Mouse (Mus musculus) monocyte, adult 2 months (primary cell): Measurements from ENCODE around the gene Cage1.
A peak's percentile ranks its signal among the peaks of the same experiment; 100 is the strongest.

ENCODE experiments used
- DNase-seq, 2 experiments: peaks; one replicate each; pipeline ENCODE4 v3.0.0; 2022; ENCODE audit warnings: low spot score in 2 of 2, low read depth in 1 of 2

Gene Cage1

GRCm38 (mm10) chr13:38037044-38037687, at the start of gene Cage1:
Gene Cage1 (minus strand): TSS chr13:38037069.
- DNase-seq = peak; percentile 93 to 95

DNA sequence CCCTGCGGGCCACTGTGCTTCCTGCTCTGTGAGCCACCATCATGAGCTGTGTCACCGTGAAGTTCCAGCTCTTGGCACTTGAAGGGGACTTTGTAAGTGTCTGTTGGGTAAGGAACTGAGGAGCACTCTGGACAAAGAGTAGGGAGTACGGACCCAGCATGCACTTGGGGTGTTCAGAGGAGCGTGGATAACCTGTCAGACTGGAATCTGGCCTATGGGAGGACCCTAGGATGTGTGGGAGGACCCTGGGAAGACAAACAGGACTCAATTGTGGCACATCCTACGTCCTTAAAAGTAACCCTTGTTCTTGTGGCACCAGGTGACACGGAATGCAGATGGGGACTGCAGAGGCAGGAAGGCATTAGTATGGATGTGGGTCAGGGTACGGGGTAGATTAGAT, 44.3 kb upstream of the Cage1 start:
- no peak for DNase-seq

DNA sequence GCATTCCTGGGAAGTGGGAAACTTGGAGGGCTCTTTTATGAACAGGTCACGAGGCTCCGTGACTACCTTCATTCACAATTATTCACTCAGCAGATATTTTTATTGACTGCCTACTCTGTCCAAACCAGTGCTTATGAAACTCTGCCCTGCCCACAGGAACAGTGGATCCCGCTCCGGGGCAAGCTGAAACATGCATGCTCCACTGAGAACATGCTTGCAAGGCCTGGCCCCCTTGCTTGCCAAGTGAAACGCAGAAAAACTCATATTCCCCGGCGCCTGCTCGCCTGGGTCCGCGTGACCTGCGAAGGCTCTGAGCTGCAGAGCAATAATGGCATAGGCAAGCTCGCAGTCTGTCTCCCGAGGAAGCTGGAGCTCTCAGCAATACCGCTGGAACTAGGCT, 43.9 kb upstream of the Cage1 start:
- no peak for DNase-seq

GRCm38 (mm10) chr13:38080014-38080413, 43.1 kb upstream of the Cage1 start:
- no peak for DNase-seq

DNA sequence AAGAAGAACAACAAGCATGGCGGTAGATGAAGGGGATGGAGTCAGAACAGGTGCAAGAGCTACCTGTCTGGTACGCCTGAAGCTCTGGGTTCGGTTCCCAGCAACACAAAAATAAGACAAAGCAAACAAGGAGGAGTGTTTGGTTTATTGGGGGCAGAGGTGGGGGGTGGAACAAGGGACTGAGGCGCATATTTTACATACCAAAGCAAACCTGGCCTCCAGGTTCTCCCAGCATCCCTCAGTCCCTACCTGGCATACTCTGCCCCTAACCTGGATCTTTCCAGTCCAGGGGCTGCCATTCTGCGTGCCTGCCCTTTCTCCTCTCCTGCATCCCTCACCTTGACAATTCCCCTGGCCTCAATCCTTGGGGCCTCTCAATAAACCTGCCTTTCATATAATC, 42.5 kb upstream of the Cage1 start:
- no peak for DNase-seq

- peak in 1 of 2 experiments; percentile 1 for DNase-seq
Measured at GRCm38 (mm10) chr13:38078836-38079235, 42.0 kb upstream of the Cage1 start.

DNA sequence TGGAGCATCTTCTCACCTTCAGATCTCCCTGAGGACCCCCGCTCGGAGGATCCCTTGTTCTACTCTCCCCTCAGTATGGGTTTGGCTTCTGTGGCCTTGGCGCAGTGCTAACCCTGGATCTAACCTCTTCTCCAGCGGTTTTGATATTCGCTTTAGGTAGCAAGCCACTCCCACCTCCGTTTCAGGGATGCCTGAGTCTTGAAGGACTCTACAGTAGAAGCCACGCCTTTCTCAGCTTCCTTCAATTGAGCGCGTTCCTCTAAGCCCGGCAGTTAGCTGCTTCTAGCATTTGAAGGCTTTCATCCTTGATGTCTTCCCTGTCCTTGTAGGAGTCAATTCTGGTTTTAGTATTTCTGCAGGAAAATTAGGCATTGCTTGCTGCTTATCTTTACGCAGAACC, 40.2 kb upstream of the Cage1 start:
- DNase-seq = no peak

DNA sequence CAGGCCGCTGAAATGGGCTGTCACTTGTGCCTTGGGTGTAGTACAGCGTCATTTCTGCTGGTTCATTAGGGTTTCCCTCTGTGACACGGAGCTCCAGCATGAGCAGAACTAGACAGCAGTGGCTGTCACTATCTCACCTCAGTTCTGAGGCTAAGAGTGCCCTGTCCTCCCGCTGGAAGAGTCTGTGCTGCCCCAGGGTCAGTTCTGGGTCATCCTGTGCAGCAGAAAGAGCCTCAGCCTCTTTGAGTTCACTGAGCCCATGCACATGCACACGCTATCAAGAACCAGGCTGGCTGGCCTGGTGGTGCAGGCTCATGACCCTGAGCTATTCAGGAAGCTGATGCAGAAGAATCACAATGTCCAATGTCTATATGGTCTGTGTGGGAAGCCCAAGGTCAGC, 37.5 kb upstream of the Cage1 start:
- no peak for DNase-seq

DNA sequence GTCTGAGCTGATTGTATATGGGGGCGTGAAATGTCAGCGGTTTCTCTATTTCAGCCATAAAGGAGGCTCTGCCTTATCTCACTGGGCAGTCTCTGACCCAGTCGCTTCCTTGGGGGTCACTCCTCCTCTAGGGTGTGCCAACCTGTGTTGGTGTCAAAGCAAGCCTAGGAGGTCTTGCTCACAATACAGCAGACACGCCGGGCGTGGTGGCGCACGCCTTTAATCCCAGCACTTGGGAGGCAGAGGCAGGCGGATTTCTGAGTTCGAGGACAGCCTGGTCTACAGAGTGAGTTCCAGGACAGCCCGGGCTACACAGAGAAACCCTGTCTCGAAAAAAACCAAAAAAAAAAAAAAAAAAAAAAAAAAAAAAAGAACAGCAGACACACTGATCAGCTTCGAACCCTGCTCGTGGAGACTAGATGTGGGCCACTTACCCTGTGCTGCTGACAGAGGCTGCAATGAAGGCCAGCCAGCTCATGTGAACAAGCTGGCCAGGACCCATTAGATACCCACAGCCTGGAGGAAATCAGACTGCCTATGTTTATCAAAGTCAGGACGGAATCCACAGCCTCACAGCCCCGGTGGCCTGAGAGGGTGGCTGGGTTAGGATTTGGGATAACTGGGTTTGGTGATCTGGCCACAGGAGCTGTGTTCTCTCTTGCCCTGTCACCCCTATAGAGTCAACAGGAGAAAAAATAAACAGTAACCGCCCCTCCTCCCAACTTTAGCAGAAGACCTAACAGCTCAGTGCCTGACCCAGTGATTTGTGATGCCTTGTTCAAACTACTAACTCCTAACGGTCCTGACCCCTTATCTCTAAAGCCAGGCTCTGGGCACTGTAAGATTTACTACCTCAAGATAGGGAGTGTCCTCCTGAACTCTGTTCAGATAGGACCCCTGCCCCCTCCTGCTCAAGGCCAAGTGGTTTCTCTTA, 36.8 kb upstream of the Cage1 start:
- no peak for DNase-seq

DNA sequence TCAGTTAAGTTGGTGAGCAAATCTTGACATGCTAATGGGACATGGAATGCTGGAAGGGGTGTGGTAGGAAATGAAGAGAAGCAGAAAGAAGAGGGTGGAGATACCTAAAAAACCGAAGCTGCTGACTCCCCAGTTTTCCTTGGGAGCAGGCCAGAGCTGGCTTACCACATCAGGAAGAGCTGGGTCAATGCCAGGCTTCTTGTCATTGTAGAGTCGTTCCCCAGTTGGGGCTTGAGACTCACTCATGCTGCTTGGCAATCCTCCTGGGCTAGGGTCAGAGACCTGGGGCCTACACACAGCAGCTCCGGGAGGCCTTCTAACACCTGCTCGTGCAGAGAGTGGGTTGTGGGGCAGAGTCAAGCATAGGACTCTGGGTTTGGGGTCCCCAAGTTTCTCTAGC, 34.1 kb upstream of the Cage1 start:
- no peak for DNase-seq

DNA sequence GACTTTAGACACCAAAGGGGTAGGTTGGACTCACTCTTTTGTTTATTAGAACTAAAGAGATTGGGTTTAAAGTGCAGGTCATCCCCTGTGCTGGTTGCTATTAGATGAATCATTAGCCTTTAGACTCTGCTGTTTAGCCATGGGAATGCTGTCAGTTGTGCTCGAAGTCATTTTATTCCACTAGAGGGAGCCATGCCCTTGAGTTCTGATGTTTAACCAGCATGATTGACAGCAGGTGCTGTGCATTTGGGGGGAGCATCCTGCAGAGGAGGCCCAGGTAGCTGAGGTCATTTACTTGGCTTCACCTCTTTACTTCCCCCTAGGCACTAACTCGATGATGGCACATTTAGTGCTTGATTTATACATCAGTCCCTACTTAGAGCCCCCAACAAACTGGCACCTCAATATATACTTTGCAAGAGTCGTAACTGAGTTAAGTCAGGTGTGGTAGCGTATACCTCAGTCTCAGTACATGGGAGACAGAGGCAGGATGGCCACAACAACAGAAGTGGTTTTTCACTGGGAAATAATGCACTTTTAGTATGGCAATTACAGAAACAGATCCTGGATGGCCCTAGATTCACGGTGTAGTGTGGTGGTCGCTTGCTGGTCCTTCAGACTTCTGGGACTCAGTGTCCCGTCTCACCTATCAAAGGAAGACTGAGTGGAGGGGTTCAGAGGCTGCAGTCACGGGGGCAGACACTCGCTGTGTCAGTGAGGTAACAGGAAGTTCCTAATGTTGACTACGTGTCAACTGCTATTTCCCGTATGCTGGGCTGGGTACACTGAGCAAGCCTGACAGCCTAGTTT, 28.2 kb upstream of the Cage1 start:
- no peak for DNase-seq

DNA sequence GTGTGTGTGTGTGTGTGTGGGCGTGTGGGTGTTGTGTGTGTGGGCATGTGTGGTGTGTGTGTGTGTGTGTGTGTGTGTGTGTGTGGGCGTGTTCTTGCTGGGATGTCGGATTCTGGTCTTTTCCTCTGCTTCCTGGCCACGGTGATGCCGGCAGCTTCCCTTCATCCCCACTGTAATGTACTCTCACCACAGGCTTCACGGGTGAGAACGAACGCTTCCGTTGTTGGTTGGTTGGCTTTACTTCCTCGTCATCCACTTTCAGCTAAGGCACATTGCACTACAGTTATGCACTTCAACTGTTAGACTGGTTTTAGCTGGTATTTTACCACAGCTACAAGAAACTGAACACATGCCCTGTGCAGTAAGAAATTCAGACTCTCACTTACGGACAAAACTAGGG, 25.8 kb upstream of the Cage1 start:
- DNase-seq = no peak

DNA sequence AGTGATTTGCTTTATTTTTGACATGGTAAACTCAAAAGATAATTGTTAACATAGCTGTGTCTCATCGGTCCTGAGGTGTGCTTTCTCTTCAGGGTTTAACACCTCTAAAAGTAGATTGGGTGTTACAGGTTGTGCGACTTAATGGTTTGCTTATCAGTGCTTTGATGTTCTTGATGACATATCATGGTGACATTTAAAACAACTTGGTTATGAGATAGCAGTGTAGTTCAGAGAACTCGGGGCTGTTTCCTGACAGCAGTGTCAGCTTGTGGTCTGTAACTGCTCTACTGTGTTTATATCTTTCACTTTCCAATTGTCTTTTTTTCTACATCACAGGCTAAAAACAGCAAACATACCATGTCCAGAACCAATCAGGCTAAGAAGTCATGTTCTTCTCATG, 13.0 kb upstream of the Cage1 start:
- DNase-seq = no peak

DNA sequence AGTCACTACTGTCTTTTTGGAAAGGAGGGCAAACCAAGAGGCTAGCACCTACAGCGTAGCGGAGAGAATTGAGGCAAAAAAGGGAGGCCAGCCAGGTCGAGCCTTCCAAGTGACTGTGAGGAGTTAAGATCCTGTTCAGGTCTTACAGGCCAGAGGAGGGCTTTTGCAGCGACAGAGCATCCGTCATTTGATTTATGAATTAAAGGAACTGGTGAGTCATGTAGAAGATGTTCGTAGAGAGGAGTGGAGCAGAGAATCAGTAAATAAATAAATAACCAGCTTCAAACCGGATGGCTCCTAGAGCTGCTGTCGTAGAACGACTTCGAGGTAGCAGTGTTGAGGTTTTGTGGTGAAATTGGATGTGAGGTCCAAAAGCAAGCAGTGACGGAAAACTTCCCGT, 942 bp upstream of the Cage1 start:
- peak in 1 of 2 experiments; percentile 3 for DNase-seq

- no peak for DNase-seq
Measured at GRCm38 (mm10) chr13:38036343-38037043, 376 bp downstream of the Cage1 start, which contains the start of gene Riok1. Gene Riok1 (plus strand): TSS chr13:38036995.

- DNase-seq = no peak
Measured at GRCm38 (mm10) chr13:38028407-38028806, 8.5 kb downstream of the Cage1 start.

DNA sequence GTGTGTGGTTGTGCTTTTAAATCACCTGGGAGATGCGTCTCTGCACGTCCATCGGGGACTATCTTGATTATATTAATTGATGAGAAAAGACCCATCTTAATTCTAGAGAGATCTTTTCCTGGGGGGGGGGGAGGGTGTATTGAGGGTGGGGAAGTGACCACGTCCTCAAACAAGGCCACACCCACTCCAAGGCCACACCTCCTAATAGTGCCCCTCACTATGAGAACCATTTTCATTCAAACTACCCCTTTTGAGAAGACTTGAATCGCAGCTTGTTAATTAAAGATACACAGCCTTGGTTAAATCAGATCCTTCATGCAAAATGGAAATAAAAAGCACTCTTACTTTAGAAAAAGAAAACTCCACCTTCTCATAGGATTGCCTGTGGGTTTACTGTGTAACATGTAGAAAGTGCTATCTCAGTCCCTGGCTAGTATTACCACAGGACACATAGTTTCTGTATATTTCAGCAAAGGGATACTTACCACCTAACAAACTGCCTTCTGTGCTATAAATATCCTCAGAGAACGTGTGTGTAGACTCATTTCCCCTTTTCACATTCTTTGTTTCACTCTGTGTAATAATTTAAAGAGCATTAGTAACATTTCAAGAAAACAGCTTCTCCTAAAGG, 9.1 kb downstream of the Cage1 start:
- no peak for DNase-seq

DNA sequence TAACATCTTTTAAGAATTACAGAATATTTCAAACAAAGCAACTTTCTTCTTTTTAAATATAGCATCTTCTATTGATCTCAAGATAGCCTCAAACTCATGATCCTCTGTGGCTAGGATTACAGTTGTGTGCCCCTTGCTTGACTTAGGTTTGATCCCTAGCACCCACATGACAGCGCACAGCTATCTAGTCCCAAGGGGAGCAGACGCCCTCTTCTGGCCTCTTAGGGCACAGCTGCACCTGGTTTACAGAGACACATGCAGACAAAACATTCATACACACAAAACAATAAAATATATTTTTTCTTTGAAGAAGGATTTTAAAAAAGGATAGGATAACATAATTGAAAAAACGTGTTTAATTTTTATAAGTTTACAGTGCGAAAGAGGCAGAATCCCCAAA, 11.0 kb downstream of the Cage1 start:
- DNase-seq = no peak

DNA sequence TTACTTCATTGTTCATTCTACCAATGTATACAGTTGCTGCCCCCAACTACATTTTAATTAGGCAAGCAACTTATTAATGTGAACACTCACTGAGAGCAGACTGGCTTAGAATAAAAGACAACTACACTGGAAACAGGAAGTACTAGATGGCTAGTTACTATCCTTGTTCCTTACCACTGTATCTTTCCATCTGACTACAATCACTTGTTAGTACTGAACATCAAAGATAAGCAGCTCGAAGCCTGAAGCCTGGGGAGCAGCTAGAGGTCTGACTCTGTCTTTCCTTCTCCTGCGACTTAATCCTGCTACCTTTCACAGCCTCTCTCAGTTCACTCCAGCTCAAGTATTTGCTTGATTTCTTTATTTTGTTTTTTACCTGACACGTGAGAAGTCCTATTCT, 18.1 kb downstream of the Cage1 start:
- no peak for DNase-seq

DNA sequence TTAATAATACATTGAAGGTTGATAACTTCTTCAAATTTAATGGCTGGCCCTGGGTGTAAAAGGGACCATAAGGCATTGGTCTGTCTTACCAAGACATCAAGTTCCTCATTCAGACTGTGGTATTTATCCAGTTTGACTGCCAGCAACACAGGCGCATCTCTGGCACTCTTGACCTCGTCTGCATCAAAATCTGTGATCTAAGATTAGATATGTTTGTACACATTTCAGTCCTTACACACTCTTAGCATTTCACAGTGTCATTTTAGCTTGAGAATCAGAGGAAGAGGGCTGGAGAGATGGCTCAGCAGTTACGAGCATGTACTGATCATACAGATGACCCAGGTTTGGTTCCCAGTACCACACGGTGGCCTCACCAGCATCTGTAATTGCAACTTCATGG, 21.3 kb downstream of the Cage1 start:
- DNase-seq = no peak

DNA sequence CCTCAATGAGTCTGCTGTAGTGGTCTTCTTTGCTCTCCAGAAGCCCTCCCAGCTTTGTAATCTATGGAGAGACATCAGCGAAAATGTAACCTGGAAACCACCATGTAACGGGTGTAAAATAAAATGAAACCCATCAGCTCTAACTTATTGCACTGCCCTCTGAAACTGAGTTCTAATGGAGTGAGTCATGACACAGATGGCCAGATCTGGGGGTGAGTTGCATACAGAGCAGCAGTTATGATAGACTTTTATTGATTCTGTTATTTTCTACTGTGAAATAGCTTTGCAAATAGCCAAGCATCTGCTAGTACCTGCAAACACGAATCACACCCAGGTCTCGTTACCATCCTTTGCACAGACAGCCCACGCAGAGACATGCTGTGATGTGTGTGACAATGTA, 24.4 kb downstream of the Cage1 start:
- DNase-seq = no peak
